Mouse (Mus musculus) ES-Bruce4 (cell line): ENCODE measurements around the gene Serp1.

Experiments
- CTCF ChIP-seq: IDR thresholded peaks from one replicate; pipeline ENCODE4 v1.8.1; 2011; ENCODE audit warnings: low read depth, low read length
- POLR2A ChIP-seq: IDR thresholded peaks from one replicate; pipeline ENCODE4 v1.8.1; 2011; ENCODE audit warnings: low read length; ENCODE audit not compliant: insufficient read depth

DNA sequence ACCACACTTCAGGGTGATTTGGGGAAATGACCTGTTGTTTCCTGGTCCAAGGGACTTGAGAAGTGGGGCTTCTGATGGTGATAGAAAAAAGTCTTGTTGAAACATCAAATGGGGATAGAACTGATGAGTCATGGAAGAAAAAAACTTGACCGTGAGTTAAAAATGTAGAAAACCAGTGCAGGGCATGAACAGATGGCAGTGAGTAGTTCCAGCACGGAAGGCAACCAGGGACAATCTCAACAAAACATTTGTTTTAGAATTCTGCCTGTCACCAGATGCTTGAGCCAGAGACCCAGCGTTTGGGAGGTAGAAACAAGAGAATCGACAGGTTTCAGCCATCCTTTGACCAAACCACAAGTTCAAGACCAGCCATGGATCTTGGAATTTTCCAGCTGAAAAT is 32.1 kb downstream of the Serp1 start:
- no peak for TF ChIP-seq POLR2A
- no peak for TF ChIP-seq CTCF
